Mouse (Mus musculus) intestine, embryonic 15.5 days (tissue): ENCODE data around the gene Olfr718-ps1. TPM values are rescaled to one million over a fixed set of nuclear protein-coding genes. Genes with fewer than 3 reads are reported as not detected.
"Not testable (repeated sequence)": the region's sequence is repeated elsewhere in the genome, so short reads cannot be mapped to it uniquely, and the experiment has no call there.

Source experiments
- ATAC-seq: fragments of 200-750 bp; cut with Nextera tagmentation; 2 replicates; pipeline ENCODE4 v1.8.0; 2017; ENCODE audit warnings: moderate TSS enrichment, moderate library complexity
- H3K27ac ChIP-seq: fragments of 300-500 bp; sonication (generic); 2 replicates; pipeline ENCODE4 v1.5.1; 2015; ENCODE audit warnings: mild to moderate bottlenecking, inconsistent platforms
- H3K27me3 ChIP-seq: fragments of 300-500 bp; sonication (generic); replicated peaks from 2 replicates; pipeline ENCODE4 v1.6.1; 2015; ENCODE audit warnings: inconsistent platforms
- H3K36me3 ChIP-seq: fragments of 300-500 bp; sonication (generic); 2 replicates; pipeline ENCODE4 v1.6.1; 2015; ENCODE audit warnings: inconsistent platforms
- H3K4me1 ChIP-seq: fragments of 300-500 bp; sonication (generic); replicated peaks from 2 replicates; pipeline ENCODE4 v1.6.1; 2015; ENCODE audit warnings: inconsistent platforms
- H3K4me2 ChIP-seq: fragments of 300-500 bp; sonication (generic); replicated peaks from 2 replicates; pipeline ENCODE4 v1.6.1; 2015; ENCODE audit warnings: mild to moderate bottlenecking, inconsistent platforms
- H3K4me3 ChIP-seq: fragments of 300-500 bp; sonication (generic); replicated peaks from 2 replicates; pipeline ENCODE4 v1.5.1; 2015; ENCODE audit warnings: inconsistent platforms
- H3K9ac ChIP-seq: fragments of 300-500 bp; sonication (generic); 2 replicates; pipeline ENCODE4 v1.6.1; 2015; ENCODE audit warnings: inconsistent platforms
- H3K9me3 ChIP-seq: fragments of 300-500 bp; sonication (generic); 2 replicates; pipeline ENCODE4 v1.6.1; 2016; ENCODE audit warnings: inconsistent platforms
- WGBS: fragments of 180-500 bp; shearing (Covaris S2); methylation state at CpG from one replicate; pipeline ENCODE4 v1.1.7; 2015; 5-methylcytosine and 5-hydroxymethylcytosine counted together
- polyA plus RNA-seq: library from polyadenylated mRNA; unstranded; fragments of >200 nt; fragmentation: Nextera tagmentation; extraction: Ambion mirVana; gene quantifications from 2 replicates; pipeline ENCODE4 v1.2.1, GENCODE M21; 2015

Olfr718-ps1 gene
- 0.03 and 0.10 TPM in 2 replicates for polyA plus RNA-seq

DNA sequence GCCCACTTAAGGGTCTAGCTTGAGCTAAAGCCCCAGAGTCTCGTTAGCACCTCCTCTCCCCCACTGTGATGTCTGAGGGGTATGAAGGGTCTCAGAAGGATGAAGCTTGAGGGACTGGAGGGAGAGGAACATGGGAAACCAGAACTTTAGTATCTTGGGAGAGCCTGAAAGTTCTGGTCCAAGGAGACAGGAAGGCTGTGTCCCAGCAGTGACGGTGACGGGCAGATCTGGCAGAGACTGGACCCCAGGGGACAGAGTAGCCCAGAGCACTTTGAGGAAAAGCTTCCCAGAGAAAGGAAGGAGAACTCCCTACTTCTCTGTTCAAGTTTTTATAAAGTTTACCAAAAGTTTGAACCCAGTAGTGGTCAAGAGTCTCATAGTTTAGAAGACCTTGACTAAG, at the start of gene Olfr718-ps1:
Olfr718-ps1 (minus strand) TSS at position 101 of the 400 bp plus-strand sequence.
- no peak for ATAC-seq
- Histone ChIP-seq H3K27ac (no peak within 1 kb of the TSS), H3K27me3 (no peaks in the 10 kb centered on the region), H3K36me3 (no peaks in the 10 kb centered on the region), H3K4me3 (no peak within 1 kb of the TSS), H3K9ac (no peak within 1 kb of the TSS), H3K4me2 (no peak within 1 kb of the TSS), H3K9me3 (no peaks in the 10 kb centered on the region), H3K4me1 (no peaks in the 10 kb centered on the region)
- WGBS: 72% methylated on average over 3 of the region's 3 CpGs

DNA sequence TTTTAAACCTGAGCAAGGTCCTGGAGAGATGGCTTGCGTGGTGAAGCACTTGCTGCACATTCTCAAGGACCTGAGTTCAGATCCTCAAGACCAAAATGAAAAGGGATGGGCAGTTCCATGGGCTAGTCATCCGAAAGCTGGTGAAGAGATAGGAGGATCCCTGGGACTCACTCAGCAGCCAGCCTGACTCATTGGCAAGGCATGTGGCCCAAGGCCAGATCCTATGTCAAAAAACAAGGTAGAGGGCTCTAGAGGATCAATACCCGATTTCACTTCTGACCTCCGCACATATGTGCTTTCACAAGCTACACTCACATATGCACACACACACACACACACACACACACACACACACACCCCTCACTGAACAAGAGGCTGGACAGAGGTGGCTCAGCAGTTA, 49.1 kb upstream of the Olfr718-ps1 start:
- Histone ChIP-seq H3K9me3 (no peaks in the 10 kb centered on the region), H3K4me2 (no peak overlapping the region), H3K4me1 (no peaks in the 10 kb centered on the region), H3K27ac (no peak overlapping the region), H3K9ac (no peak overlapping the region), H3K27me3 (no peaks in the 10 kb centered on the region), H3K36me3 (no peaks in the 10 kb centered on the region), H3K4me3 (no peak overlapping the region)
- 80% methylated on average over 4 of the region's 4 CpGs for WGBS
- no peak for ATAC-seq

DNA sequence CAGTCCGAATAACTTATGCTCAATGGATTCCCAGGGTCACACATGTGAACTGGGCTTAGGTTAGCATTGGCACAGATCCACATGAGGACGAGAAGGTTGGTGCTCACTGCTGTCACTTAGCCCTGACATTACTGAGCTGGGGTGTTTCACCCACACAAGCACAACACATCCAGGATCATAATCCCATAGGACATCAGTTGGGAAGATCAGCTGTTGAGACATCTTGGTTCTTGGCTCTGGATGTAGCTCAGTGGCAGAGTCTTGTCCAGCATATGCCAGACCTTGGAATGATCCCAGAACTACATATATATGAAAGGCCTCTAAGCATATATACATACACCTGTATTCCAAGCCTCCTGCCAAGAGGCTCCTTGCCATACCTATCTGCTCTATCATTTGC, 47.8 kb upstream of the Olfr718-ps1 start:
- Histone ChIP-seq H3K9me3 (no peaks in the 10 kb centered on the region), H3K9ac (no peak overlapping the region), H3K4me1 (no peaks in the 10 kb centered on the region), H3K4me2 (no peak overlapping the region), H3K4me3 (no peak overlapping the region), H3K27me3 (no peaks in the 10 kb centered on the region), H3K27ac (no peak overlapping the region), H3K36me3 (no peaks in the 10 kb centered on the region)
- ATAC-seq: no peak
- WGBS: 86% methylated on average over 2 of the region's 2 CpGs

DNA sequence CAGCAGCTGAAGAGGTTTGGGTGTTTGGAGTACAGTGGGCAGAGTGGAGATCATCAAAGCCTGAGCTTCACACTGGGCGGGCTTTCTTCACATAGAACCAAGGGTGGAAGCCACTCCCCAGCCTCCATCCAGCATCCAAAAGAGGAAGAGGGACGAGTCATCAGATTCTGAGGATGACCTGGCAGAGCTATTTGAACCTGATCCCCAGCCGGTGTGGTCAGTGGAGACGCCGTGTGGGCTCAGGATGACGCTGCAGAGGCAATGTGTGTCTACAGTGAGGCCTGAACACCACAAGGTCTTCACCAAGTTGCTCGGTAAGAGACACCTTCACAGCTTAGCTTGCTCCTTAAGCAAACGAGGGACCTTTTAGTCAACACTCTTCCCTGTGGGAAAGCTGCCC, 47.4 kb upstream of the Olfr718-ps1 start:
- not testable (repeated sequence) for H3K36me3 ChIP-seq, H3K4me2 ChIP-seq, H3K27me3 ChIP-seq, H3K4me3 ChIP-seq, H3K9me3 ChIP-seq, H3K9ac ChIP-seq, H3K4me1 ChIP-seq, ATAC-seq, H3K27ac ChIP-seq
- WGBS: 60% methylated on average over 8 of the region's 8 CpGs

DNA sequence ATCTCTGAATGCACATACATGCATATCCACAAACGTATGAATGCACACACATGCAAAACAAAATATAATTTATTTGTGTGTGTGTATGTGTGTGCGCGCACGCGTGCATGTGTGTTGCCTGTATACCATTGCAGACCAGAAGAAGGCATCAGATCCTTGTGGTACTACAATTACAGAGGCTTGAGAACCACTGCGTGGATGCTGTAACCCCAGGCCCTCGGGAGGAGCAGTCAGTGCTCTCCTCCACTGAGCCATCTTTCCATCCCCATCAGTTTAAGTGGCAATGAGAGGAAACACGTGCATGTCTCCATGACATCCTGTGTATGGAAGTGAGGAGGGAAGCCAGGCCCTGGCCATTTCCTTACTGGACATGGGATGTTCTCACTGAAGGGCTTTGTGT, 45.4 kb upstream of the Olfr718-ps1 start:
- Histone ChIP-seq H3K4me3 (no peak overlapping the region), H3K4me1 (no peaks in the 10 kb centered on the region), H3K4me2 (no peak overlapping the region), H3K27ac (no peak overlapping the region), H3K9me3 (no peaks in the 10 kb centered on the region), H3K27me3 (no peaks in the 10 kb centered on the region), H3K9ac (no peak overlapping the region), H3K36me3 (no peaks in the 10 kb centered on the region)
- no peak for ATAC-seq
- 84% methylated on average over 8 of the region's 8 CpGs for WGBS

DNA sequence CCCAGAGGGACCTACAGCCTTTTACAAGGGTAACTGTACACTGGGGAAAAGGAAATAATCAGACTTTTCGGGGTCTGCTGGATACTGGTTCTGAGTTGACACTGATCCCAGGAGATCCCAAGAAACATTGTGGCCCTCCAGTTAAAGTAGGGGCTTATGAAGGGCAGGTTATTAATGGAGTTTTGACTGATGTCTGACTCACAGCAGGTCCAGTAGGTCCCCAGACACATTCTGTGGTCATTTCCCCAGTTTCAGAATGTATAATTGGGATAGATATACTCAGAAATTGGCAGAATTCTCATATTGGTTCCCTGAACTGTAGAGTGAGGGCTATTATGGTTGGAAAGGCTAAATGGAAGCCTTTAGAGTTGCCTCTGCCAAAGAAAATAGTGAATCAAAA, 40.6 kb upstream of the Olfr718-ps1 start:
- H3K4me1 ChIP-seq, H3K4me3 ChIP-seq, ATAC-seq, H3K27ac ChIP-seq, H3K9me3 ChIP-seq, H3K4me2 ChIP-seq, H3K9ac ChIP-seq, H3K36me3 ChIP-seq, H3K27me3 ChIP-seq: not testable (repeated sequence)
- 92% methylated on average over 1 of the region's 1 CpGs for WGBS

DNA sequence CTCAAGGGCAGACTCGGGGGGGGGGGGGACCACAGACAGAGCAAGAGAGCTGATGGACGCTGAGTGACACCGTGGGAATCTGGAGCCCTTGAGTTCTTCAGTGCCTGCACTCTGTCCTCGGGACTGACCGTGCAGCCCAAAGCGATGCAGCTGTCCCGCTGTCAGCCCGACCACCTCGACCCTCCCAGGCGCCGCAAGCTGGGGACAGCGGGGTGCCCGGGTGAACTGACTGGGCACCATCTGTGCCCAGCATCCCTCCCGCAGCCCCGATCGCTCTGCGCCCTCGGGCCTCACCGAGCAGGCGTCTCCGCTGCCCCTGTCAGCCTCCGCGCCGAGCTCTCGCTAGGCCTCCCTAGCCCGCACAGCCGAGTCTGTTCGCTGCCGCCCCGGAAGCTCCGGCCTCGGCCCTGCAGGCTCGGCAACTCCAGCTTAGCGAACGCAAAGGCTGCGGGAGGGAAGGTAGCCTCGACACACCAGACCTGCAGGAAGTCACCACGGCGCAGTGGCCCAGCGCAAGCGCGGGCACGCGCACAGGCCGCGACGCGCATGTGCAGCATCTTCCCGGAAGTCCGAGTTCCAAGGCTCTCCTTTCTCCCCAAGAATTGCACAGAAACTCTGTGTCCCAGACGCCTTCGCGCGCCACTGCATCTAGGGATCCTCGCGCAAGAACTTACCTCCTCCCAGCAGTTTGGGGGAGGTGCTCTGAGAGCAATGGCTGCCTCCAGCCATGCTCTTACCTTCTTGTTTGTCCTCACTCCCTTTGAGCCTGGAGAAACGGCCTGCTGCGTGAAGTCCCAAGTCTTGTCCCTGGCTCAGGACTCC, 33.1 kb upstream of the Olfr718-ps1 start, which contains the start of the genes Rbak and Spdye4b:
Rbak (minus strand) TSS at position 521 of the 822 bp plus-strand sequence.
Spdye4b (plus strand) TSS at position 763 of the 822 bp plus-strand sequence.
- no peaks in the 10 kb centered on the region for H3K9me3 ChIP-seq
- H3K27ac ChIP-seq: peak within 1 kb of the TSS; percentile 78
- under 1% methylated on average over 57 of the region's 58 CpGs for WGBS
- peaks cover 17% of the 10 kb centered on the region for H3K36me3 ChIP-seq
- H3K27me3 ChIP-seq: no peaks in the 10 kb centered on the region
- H3K9ac ChIP-seq: peak within 1 kb of the TSS; percentile 95
- H3K4me3 ChIP-seq: peak within 1 kb of the TSS; percentile 77
- 0 out of 2 replicates have a peak, but pooled peaks cover 7% of the 10 kb centered on the region for H3K4me1 ChIP-seq
- H3K4me2 ChIP-seq: peak within 1 kb of the TSS; percentile 80
- ATAC-seq: peak; percentile 99

DNA sequence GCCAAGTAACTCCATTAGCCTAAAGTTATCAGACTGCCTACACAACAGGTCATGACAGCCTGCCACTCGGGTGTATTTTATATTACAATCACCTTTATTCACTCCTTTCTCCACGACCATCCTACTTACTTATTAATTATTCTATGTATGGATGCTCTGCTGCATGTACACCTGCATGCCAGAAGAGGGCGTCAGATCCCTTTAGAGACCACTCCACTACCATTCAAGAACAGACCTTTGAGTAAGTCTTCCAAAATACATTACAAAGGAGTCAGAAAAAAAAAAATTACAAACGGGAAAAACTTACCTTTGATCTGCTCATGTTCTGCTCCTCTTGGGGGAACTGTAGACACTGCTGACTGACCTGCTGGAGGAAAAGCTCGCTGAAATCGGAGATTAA, 31.8 kb upstream of the Olfr718-ps1 start:
- 0 out of 2 replicates have a peak overlapping the region, but pooled peaks have one; percentile 95 for H3K9ac ChIP-seq
- no peak for ATAC-seq
- WGBS: 35% methylated on average over 6 of the region's 6 CpGs
- H3K4me3 ChIP-seq: peak overlapping the region; percentile 77; the same call in 1 of the 2 replicates
- no peak overlapping the region for H3K27ac ChIP-seq
- peaks cover 26% of the 10 kb centered on the region for H3K36me3 ChIP-seq
- peak overlapping the region; percentile 80 for H3K4me2 ChIP-seq
- no peaks in the 10 kb centered on the region for H3K27me3 ChIP-seq
- H3K9me3 ChIP-seq: no peaks in the 10 kb centered on the region
- 0 out of 2 replicates have a peak, but pooled peaks cover 7% of the 10 kb centered on the region for H3K4me1 ChIP-seq

DNA sequence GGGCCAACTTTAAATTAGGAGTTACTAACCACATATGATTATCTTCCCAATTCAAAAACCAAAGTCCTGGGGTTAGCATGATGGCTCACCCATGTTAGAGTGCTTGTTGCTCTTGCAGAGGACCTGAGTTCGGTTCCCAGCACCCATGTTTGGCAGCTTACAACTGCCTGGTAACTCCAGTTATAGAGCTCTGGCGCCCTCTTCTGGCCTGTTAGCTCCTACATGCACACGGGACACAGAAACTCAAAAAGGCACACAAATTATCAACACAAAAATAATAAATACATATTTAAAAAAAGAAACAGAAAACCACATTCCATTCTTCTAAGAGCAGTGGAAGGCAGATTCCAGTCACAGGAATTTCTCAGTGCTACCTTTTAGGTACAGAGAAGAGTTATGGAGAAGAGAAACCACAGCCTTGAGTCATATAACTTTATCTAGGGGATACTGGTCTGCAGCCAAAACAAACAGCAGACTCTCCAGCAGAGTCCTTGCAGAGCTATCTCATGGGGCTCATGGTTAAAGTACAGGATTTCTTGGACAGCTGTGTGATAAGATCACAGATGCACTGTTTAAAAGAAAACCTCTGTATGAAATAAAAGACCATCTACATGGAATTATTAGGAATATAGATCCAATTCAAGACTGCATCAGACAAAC, 30.3 kb upstream of the Olfr718-ps1 start:
- 80% methylated on average over 3 of the region's 3 CpGs for WGBS
- no peak overlapping the region for H3K9ac ChIP-seq
- H3K4me2 ChIP-seq: no peak overlapping the region
- no peak overlapping the region for H3K27ac ChIP-seq
- H3K36me3 ChIP-seq: peaks cover 40% of the 10 kb centered on the region
- 0 out of 2 replicates have a peak, but pooled peaks cover 7% of the 10 kb centered on the region for H3K4me1 ChIP-seq
- no peaks in the 10 kb centered on the region for H3K9me3 ChIP-seq
- H3K27me3 ChIP-seq: no peaks in the 10 kb centered on the region
- ATAC-seq: no peak
- H3K4me3 ChIP-seq: no peak overlapping the region

DNA sequence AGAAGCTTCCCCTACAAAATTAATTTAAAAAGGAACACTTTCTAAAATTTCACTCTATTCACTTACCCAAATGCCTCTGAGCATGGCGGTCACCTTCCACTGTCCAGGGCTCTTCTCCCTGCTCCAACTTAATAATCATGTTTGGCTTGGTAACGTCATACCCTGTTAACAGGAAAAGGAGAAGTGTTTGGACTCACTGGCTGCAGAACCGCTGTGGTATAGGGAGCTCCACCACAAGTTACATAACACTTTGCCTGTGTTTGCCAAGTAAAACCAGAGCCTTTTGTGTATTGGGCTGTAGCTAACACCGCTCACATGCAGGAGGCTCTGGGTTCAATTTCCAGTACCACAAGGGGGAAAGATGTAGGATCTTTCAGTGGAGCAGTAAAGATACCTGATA, 28.6 kb upstream of the Olfr718-ps1 start:
- no peak overlapping the region for H3K27ac ChIP-seq
- H3K27me3 ChIP-seq: no peaks in the 10 kb centered on the region
- no peak overlapping the region for H3K4me2 ChIP-seq
- no peak overlapping the region for H3K9ac ChIP-seq
- 93% methylated on average over 4 of the region's 4 CpGs for WGBS
- peaks cover 52% of the 10 kb centered on the region for H3K36me3 ChIP-seq
- H3K4me3 ChIP-seq: no peak overlapping the region
- no peak for ATAC-seq
- H3K4me1 ChIP-seq: 0 out of 2 replicates have a peak, but pooled peaks cover 7% of the 10 kb centered on the region
- H3K9me3 ChIP-seq: no peaks in the 10 kb centered on the region

DNA sequence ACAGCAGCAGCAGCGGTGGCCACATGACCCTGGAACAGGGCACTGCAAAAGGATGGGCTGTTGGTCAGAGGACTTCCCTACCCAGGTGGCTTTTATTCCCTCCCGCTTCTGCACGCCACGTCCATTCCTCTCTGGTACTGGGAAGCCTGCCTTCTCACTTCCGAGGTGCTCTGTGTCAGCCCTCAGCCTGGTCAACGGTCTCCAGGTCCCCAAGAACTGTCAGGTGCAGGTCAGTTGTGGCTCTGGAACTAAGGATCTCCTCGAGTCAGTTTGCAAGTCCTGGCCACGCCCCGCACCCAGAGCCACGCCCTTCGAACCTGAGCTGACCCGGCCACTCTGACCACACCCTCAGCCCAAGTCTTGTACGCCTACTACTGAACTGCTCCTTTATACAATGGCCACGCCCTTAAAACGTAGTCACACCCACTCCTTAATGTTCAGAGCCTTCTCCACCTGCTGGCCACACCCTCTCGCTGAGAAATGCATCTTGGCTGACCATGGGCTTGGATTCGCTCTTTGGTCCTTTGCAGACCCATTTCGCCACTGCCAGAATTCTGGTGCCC, 18.2 kb upstream of the Olfr718-ps1 start:
- H3K4me2 ChIP-seq: peak overlapping the region; percentile 40
- peak; percentile 95 for ATAC-seq
- H3K9ac ChIP-seq: no peak overlapping the region
- no peaks in the 10 kb centered on the region for H3K36me3 ChIP-seq
- H3K27me3 ChIP-seq: no peaks in the 10 kb centered on the region
- WGBS: 9% methylated on average over 18 of the region's 18 CpGs
- no peak overlapping the region for H3K27ac ChIP-seq
- H3K4me3 ChIP-seq: no peak overlapping the region
- H3K4me1 ChIP-seq: 0 out of 2 replicates have a peak, but pooled peaks cover 6% of the 10 kb centered on the region
- no peaks in the 10 kb centered on the region for H3K9me3 ChIP-seq

DNA sequence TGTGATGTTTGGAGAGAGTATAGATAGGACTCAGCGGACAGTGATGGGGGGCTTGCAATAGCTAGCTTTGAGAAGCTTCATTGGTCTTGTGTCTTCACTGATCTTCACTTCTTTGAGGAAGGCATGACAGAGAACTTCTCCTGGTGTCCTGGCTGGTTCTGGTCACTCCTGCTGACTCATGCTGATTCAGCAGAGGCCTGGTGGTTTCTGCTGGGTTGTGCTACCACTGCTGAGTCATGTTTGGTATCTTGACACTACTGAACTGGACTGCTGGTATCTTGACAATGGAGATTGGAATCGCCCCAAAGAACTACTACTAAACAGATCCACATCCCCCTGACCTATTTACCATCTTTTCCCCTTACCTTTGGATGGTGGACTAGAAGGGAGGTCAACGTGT, 8.2 kb upstream of the Olfr718-ps1 start:
- no peak overlapping the region for H3K9ac ChIP-seq
- H3K4me3 ChIP-seq: no peak overlapping the region
- 81% methylated on average over 3 of the region's 3 CpGs for WGBS
- 0 out of 2 replicates have a peak, but pooled peaks cover 5% of the 10 kb centered on the region for H3K4me1 ChIP-seq
- H3K9me3 ChIP-seq: no peaks in the 10 kb centered on the region
- no peak for ATAC-seq
- no peak overlapping the region for H3K4me2 ChIP-seq
- peaks cover 17% of the 10 kb centered on the region for H3K27me3 ChIP-seq
- no peak overlapping the region for H3K27ac ChIP-seq
- H3K36me3 ChIP-seq: no peaks in the 10 kb centered on the region
